Mouse (Mus musculus) bone marrow, adult 2 months (tissue): Measurements from ENCODE around the gene Chil5.

Experiments used
- CTCF ChIP-seq: fragments of 200-500 bp; IDR thresholded peaks from 2 replicates; pipeline ENCODE4 v1.5.1; 2011; ENCODE audit warnings: low read length, control low read depth; ENCODE audit not compliant: control insufficient read depth, insufficient read depth
- POLR2A ChIP-seq: fragments of 200-500 bp; IDR thresholded peaks from 2 replicates; pipeline ENCODE4 v1.6.1; 2011; ENCODE audit warnings: low read depth, mild to moderate bottlenecking, control low read depth, low read length, borderline replicate concordance; ENCODE audit not compliant: control insufficient read depth

DNA sequence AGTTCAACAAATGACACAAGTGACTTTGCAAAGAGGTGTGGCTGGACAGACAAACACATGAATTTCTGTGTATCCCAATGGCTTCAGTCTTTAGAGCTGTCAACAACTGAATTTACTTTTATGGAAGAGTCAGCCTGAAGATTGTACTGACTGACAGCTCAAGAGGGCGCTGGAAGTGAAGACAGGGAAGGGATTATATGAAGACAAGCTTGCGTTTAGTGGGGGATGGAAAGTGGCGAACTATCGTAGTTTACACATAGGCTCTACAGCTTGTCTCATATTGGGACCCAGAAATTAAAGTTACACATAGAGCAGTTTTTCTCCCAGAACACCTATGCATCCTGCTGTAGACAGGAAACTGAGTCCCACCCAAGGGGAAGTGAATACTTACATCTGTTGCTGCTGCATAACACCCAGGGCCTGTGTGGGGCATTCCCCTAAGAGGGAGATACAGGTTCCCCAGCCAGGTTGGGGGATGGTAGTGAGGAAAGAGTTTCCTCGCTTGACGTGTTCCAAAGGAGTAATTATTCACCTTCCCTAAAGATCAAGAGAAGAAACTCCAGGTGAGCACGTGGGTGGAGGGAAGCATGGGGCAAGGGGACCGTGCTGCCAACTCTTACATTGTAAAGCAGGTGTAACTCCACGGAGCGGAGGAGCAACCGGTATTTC lies 31.8 kb downstream of the Chil5 start:
- no peak for TF ChIP-seq CTCF
- no peak for TF ChIP-seq POLR2A
